Mouse (Mus musculus): ENCODE results near the gene Rangap1. TPM values are rescaled to one million over a fixed set of nuclear protein-coding genes. Genes with fewer than 3 reads are reported as not detected.
"Not testable (repeated sequence)": the region's sequence is repeated elsewhere in the genome, so short reads cannot be mapped to it uniquely, and the experiment has no call there.

Rangap1 gene
- polyA plus RNA-seq, 1 experiment from 2014 or later = 90.9 TPM

GRCm38 (mm10) chr15:81765651-81766050 is 20.3 kb upstream of the Rangap1 start:
- DNase-seq = no peak
- Histone ChIP-seq H3K4me2 (no peak overlapping the region), H3K4me3 (replicated peaks) (no peak overlapping the region), H3K27ac (no peak overlapping the region), H3K9ac (no peak overlapping the region), H3K36me3 (peaks cover 17% of the 10 kb centered on the region), H3K4me1 (replicated peaks) (peaks cover 43% of the 10 kb centered on the region), H3K27me3 (no peaks in the 10 kb centered on the region), H3K9me3 (replicated peaks) (no peaks in the 10 kb centered on the region)
- WGBS (ENCODE audit: insufficient replicate concordance) = 48% methylated on average over 9 of the region's 9 CpGs
- ATAC-seq (ENCODE audit: low read depth) = no peak

DNA sequence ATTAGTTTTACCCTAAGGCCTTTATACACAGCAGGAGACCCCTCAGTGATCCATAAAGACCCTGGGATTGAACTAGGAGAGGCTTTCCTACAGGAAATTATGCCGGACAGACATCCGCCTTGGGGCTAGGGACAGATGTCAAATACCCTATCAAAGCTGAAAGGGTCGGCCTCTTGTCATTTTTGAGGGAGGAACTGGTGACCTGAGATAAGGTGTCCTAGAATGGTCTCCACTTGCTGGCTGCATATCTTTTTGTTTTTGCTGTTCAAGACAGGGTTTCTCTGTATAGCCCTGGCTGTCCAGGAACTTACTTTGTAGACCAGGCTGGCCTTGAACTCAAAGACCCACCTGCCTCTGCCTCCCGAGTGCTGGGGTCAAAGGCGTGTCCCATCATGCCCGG is 19.2 kb upstream of the Rangap1 start:
- Histone ChIP-seq H3K4me3 (replicated peaks) (no peak overlapping the region), H3K27ac (peak overlapping the region; percentile 37), H3K9ac (no peak overlapping the region), H3K4me1 (replicated peaks) (peaks cover 54% of the 10 kb centered on the region), H3K4me2 (0 out of 2 replicates have a peak overlapping the region, but pooled peaks have one; percentile 15), H3K36me3 (peaks cover 9% of the 10 kb centered on the region; the same call in 1 of the 2 replicates), H3K27me3 (no peaks in the 10 kb centered on the region), H3K9me3 (replicated peaks) (no peaks in the 10 kb centered on the region)
- 27% methylated on average over 6 of the region's 6 CpGs for WGBS (ENCODE audit: insufficient replicate concordance)
- DNase-seq (peak; percentile 28), ATAC-seq (ENCODE audit: low read depth) (peak; percentile 68)

DNA sequence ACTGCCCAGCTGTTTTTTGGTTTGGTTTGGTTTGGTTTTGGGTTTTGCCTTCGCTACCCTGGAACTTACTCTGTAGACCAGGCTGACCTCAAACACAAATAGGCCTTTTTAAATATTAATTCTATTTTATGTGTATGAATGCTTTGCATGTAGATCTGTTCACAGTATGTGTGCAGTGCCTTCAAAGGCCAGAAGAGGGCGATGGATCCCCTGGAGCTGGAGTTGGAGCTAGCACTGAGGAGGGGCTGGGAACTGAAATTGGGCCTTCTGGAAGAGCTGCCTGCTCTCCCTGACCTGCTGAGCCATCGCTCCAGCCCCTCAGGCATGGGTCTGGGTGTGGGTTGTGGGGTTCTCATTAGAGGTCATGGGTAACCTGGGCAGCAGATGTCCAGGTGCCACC is 16.6 kb upstream of the Rangap1 start:
- H3K9me3 ChIP-seq (replicated peaks) = no peaks in the 10 kb centered on the region
- no peak overlapping the region for H3K4me3 ChIP-seq (replicated peaks)
- no peaks in the 10 kb centered on the region for H3K27me3 ChIP-seq
- no peak overlapping the region for H3K4me2 ChIP-seq
- peaks cover 4% of the 10 kb centered on the region; the same call in 1 of the 2 replicates for H3K36me3 ChIP-seq
- 78% methylated on average over 3 of the region's 3 CpGs for WGBS (ENCODE audit: insufficient replicate concordance)
- ATAC-seq (ENCODE audit: low read depth) = no peak
- peaks cover 59% of the 10 kb centered on the region for H3K4me1 ChIP-seq (replicated peaks)
- no peak overlapping the region for H3K27ac ChIP-seq
- H3K9ac ChIP-seq = no peak overlapping the region
- no peak for DNase-seq

GRCm38 (mm10) chr15:81761381-81761780 is 16.1 kb upstream of the Rangap1 start:
- WGBS (ENCODE audit: insufficient replicate concordance) = 84% methylated on average over 7 of the region's 7 CpGs
- Histone ChIP-seq H3K27ac (no peak overlapping the region), H3K9ac (no peak overlapping the region), H3K9me3 (replicated peaks) (no peaks in the 10 kb centered on the region), H3K27me3 (no peaks in the 10 kb centered on the region), H3K4me3 (replicated peaks) (no peak overlapping the region), H3K36me3 (peaks cover 4% of the 10 kb centered on the region; the same call in 1 of the 2 replicates), H3K4me1 (replicated peaks) (peaks cover 56% of the 10 kb centered on the region), H3K4me2 (no peak overlapping the region)
- ATAC-seq (ENCODE audit: low read depth) = no peak
- DNase-seq = no peak

DNA sequence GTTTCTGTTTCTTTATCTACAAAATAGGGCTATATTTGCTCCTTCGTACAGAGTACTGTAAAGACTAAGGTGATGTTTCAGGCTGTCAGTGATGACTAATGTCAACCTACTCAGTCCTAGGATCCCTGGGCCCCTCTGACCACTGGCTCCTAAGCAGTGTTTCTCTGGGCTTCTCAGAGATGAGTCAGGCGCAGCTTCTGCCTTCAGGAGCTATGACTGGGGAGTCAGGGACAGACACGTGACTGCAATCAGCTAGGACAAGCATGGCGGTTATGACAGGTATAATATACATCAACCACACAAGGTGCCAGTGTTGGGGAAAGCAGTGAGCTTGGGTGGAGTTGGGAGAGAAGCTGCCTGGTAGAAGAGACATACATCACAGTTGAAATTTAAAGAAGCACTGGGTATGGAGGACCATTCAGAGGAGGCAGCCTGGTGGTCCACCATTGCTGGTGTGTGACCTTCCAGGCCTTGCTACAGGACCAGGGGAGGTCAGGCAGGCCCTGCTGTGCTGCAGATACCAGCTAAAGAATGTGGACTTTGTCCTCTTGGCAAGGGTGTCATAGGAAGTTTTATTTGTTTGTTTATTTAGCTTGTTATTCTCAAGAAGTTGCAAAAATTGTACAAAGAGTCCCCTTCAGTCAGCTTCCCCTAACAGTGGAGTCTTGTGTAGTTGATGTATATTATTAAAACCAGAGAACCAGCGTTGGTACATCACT is 15.2 kb upstream of the Rangap1 start:
- no peak overlapping the region; the same call in 1 of the 2 replicates for H3K27ac ChIP-seq
- ATAC-seq (ENCODE audit: low read depth) = no peak
- no peak for DNase-seq

DNA sequence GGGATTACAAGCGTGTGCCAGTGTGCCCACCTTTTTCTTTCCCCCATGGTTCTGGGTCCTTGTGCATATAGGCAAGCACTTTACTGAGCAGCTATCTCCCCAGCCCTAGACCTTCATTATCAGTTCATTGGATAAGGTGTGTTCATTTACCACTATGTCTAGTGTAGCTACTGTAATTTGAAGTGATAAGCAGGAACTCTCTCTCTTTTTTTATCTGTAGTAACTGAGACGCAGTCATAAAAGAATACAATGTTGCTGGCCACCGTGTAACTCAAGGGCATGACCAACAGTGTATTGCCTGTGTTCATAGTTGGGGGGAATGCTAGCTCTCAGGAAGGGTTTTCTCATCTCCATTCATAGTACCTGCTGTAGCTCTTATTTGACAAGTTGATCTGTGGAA is 14.2 kb upstream of the Rangap1 start:
- H3K27me3 ChIP-seq = no peaks in the 10 kb centered on the region
- peaks cover 39% of the 10 kb centered on the region for H3K4me1 ChIP-seq (replicated peaks)
- ATAC-seq (ENCODE audit: low read depth) (peak; percentile 75), DNase-seq (no peak)
- peaks cover 17% of the 10 kb centered on the region for H3K36me3 ChIP-seq
- H3K4me3 ChIP-seq (replicated peaks) = no peak overlapping the region
- peak overlapping the region; percentile 51; the same call in 1 of the 2 replicates for H3K9ac ChIP-seq
- H3K27ac ChIP-seq = peak overlapping the region; percentile 61
- 35% methylated on average over 3 of the region's 3 CpGs for WGBS (ENCODE audit: insufficient replicate concordance)
- H3K4me2 ChIP-seq = peak overlapping the region; percentile 17; the same call in 1 of the 2 replicates
- H3K9me3 ChIP-seq (replicated peaks) = no peaks in the 10 kb centered on the region

More for the DNA sequence above, 15.2 kb upstream of the Rangap1 start:
- H3K4me2 ChIP-seq = no peak overlapping the region
- no peaks in the 10 kb centered on the region for H3K27me3 ChIP-seq
- peaks cover 47% of the 10 kb centered on the region for H3K4me1 ChIP-seq (replicated peaks)
- H3K9me3 ChIP-seq (replicated peaks) = no peaks in the 10 kb centered on the region
- WGBS (ENCODE audit: insufficient replicate concordance) = 74% methylated on average over 5 of the region's 5 CpGs
- H3K9ac ChIP-seq = no peak overlapping the region
- peaks cover 9% of the 10 kb centered on the region for H3K36me3 ChIP-seq
- H3K4me3 ChIP-seq (replicated peaks) = no peak overlapping the region

GRCm38 (mm10) chr15:81758701-81759100 is 13.4 kb upstream of the Rangap1 start:
- 86% methylated on average over 5 of the region's 5 CpGs for WGBS (ENCODE audit: insufficient replicate concordance)
- no peak for ATAC-seq (ENCODE audit: low read depth)
- Histone ChIP-seq H3K4me3 (replicated peaks) (no peak overlapping the region), H3K9ac (no peak overlapping the region), H3K36me3 (peaks cover 17% of the 10 kb centered on the region), H3K4me1 (replicated peaks) (peaks cover 35% of the 10 kb centered on the region), H3K27me3 (no peaks in the 10 kb centered on the region), H3K4me2 (no peak overlapping the region), H3K27ac (no peak overlapping the region), H3K9me3 (replicated peaks) (no peaks in the 10 kb centered on the region)
- DNase-seq = no peak

- WGBS (ENCODE audit: insufficient replicate concordance) = 67% methylated on average over 9 of the region's 9 CpGs
- Histone ChIP-seq H3K27me3 (no peaks in the 10 kb centered on the region), H3K4me1 (replicated peaks) (peaks cover 24% of the 10 kb centered on the region), H3K9ac (no peak overlapping the region), H3K36me3 (peaks cover 20% of the 10 kb centered on the region), H3K27ac (no peak overlapping the region), H3K9me3 (replicated peaks) (no peaks in the 10 kb centered on the region), H3K4me3 (replicated peaks) (no peak overlapping the region), H3K4me2 (no peak overlapping the region)
- ATAC-seq (ENCODE audit: low read depth) (0 out of 2 replicates have a peak, but pooled peaks have one; percentile 29), DNase-seq (no peak)
Measured at GRCm38 (mm10) chr15:81753669-81754068, 8.3 kb upstream of the Rangap1 start.

- Histone ChIP-seq H3K4me3 (replicated peaks) (no peak overlapping the region), H3K9me3 (replicated peaks) (no peaks in the 10 kb centered on the region), H3K27me3 (no peaks in the 10 kb centered on the region), H3K9ac (no peak overlapping the region), H3K27ac (no peak overlapping the region), H3K36me3 (0 out of 2 replicates have a peak, but pooled peaks cover 7% of the 10 kb centered on the region), H3K4me2 (no peak overlapping the region), H3K4me1 (replicated peaks) (peaks cover 32% of the 10 kb centered on the region)
- ATAC-seq (ENCODE audit: low read depth) (no peak), DNase-seq (no peak)
- WGBS (ENCODE audit: insufficient replicate concordance) = 69% methylated on average over 14 of the region's 14 CpGs
Measured at GRCm38 (mm10) chr15:81749742-81750141, 4.4 kb upstream of the Rangap1 start.

DNA sequence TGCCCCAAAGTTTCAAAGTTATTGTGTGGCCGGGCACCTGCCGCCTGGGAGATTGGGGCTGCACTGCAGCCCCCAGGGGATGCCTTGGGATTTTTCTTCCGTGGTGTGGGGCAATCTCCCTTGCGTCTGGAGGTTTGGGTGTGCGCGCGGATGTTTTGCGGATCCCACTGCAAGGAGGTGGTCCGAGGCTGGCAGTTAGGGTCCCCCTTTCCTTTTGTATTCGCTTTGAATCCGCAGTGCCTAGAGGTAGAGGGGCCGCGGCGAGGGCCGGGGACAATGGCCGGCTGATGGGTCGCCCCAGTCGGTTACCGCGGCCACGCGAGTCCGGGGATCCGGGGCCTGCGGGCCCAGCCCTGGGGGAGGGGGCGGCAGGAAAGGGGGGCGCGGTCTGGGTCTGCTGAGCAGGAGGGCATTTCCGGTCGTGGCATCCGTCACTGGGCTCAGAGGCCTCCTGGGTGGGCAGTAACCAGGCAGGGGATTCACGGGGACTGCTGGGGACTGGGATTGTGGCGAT is 328 bp upstream of the Rangap1 start:
- Histone ChIP-seq H3K4me3 (replicated peaks) (peak overlapping the region; percentile 76), H3K4me2 (peak overlapping the region; percentile 95), H3K36me3 (no peaks in the 10 kb centered on the region), H3K4me1 (replicated peaks) (peaks cover 24% of the 10 kb centered on the region), H3K9ac (peak overlapping the region; percentile 84), H3K27ac (peak overlapping the region; percentile 78), H3K27me3 (no peaks in the 10 kb centered on the region), H3K9me3 (replicated peaks) (no peaks in the 10 kb centered on the region)
- DNase-seq (peak; percentile 20), ATAC-seq (ENCODE audit: low read depth) (peak; percentile 28)
- WGBS (ENCODE audit: insufficient replicate concordance) = under 1% methylated on average over 33 of the region's 33 CpGs

DNA sequence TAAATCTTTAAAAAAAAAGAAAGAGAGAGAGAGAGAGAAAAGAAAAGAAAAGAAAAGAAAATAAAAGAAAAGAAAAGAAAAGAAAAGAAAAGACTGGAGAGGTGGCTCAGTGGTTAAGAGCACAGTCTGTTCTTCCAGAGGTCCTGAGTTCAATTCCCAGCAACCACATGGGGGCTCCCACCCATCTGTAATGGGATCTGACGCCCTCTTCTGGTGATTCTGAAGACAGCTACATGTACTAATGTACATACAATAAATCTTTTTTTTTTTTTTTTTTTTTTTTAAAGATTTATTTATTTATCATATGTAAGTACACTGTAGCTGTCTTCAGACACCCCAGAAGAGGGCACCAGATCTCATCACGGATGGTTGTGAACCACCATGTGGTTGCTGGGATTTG is 3.0 kb downstream of the Rangap1 start:
- ATAC-seq (ENCODE audit: low read depth); H3K4me3 ChIP-seq (replicated peaks); H3K27ac ChIP-seq; H3K36me3 ChIP-seq; H3K9ac ChIP-seq; H3K27me3 ChIP-seq; H3K9me3 ChIP-seq (replicated peaks); H3K4me2 ChIP-seq; DNase-seq: not testable (repeated sequence)
- 40% methylated on average over 2 of the region's 2 CpGs for WGBS (ENCODE audit: insufficient replicate concordance)
- peaks cover 17% of the 10 kb centered on the region for H3K4me1 ChIP-seq (replicated peaks)
